Mouse (Mus musculus): ENCODE measurements around the gene Gtf2h5. TPM values are rescaled to one million over a fixed set of nuclear protein-coding genes. Genes with fewer than 3 reads are reported as not detected.
A peak's percentile ranks its signal among the peaks of the same experiment; 100 is the strongest.

Gene Gtf2h5
- 153 and 156 TPM in 2 replicates for polyA plus RNA-seq (2015; fragmentation: Nextera tagmentation; extraction: Ambion mirVana)

GRCm38 (mm10) chr17:6079287-6080122 is at the start of gene Gtf2h5, which contains the start of gene Serac1:
Gene Gtf2h5, plus strand, starts transcription at chr17:6079786.
Gene Serac1, minus strand, starts transcription at chr17:6079741.
- peaks cover 12% of the 10 kb centered on the region; the same call in 1 of the 2 replicates for H3K36me3 ChIP-seq (ENCODE audit: insufficient read depth, low read length)
- H3K9me3 ChIP-seq (ENCODE audit: low read length): no peaks in the 10 kb centered on the region
- H3K9ac ChIP-seq (replicated peaks; ENCODE audit: low read length): peak within 1 kb of the TSS; percentile 82
- WGBS: under 1% methylated on average over 70 of the region's 70 CpGs
- peak within 1 kb of the TSS; percentile 81 for H3K4me2 ChIP-seq (replicated peaks; ENCODE audit: low read depth, low read length)
- no peaks in the 10 kb centered on the region for H3K27me3 ChIP-seq (ENCODE audit: insufficient read depth, low read length)
- H3K27ac ChIP-seq (ENCODE audit: low read length): peak within 1 kb of the TSS; percentile 86
- ATAC-seq (ENCODE audit: low FRiP score, low TSS enrichment): peak; percentile 99
- peak within 1 kb of the TSS; percentile 78 for H3K4me3 ChIP-seq (ENCODE audit: low read length)
- H3K4me1 ChIP-seq (ENCODE audit: insufficient read depth, low read length): peaks cover 10% of the 10 kb centered on the region

- no peaks in the 10 kb centered on the region for H3K36me3 ChIP-seq (ENCODE audit: insufficient read depth, low read length)
- no peaks in the 10 kb centered on the region for H3K9me3 ChIP-seq (ENCODE audit: low read length)
- H3K4me2 ChIP-seq (replicated peaks; ENCODE audit: low read depth, low read length): no peak overlapping the region
- no peak overlapping the region for H3K27ac ChIP-seq (ENCODE audit: low read length)
- no peak for ATAC-seq (ENCODE audit: low FRiP score, low TSS enrichment)
- H3K4me3 ChIP-seq (ENCODE audit: low read length): no peak overlapping the region
- H3K27me3 ChIP-seq (ENCODE audit: insufficient read depth, low read length): no peaks in the 10 kb centered on the region
- H3K9ac ChIP-seq (replicated peaks; ENCODE audit: low read length): no peak overlapping the region
- H3K4me1 ChIP-seq (ENCODE audit: insufficient read depth, low read length): no peaks in the 10 kb centered on the region
- WGBS: 60% methylated on average over 8 of the region's 8 CpGs
Observed at GRCm38 (mm10) chr17:6035661-6036060, 43.9 kb upstream of the Gtf2h5 start.

- Histone ChIP-seq H3K4me1 (ENCODE audit: insufficient read depth, low read length) (no peaks in the 10 kb centered on the region), H3K4me3 (ENCODE audit: low read length) (no peak overlapping the region), H3K27ac (ENCODE audit: low read length) (peak overlapping the region; percentile 27), H3K27me3 (ENCODE audit: insufficient read depth, low read length) (no peaks in the 10 kb centered on the region), H3K36me3 (ENCODE audit: insufficient read depth, low read length) (no peaks in the 10 kb centered on the region), H3K9me3 (ENCODE audit: low read length) (no peaks in the 10 kb centered on the region), H3K9ac (replicated peaks; ENCODE audit: low read length) (no peak overlapping the region), H3K4me2 (replicated peaks; ENCODE audit: low read depth, low read length) (0 out of 2 replicates have a peak overlapping the region, but pooled peaks have one; percentile 6)
- WGBS: 73% methylated on average over 8 of the region's 8 CpGs
- ATAC-seq (ENCODE audit: low FRiP score, low TSS enrichment): peak; percentile 61
Observed at GRCm38 (mm10) chr17:6036458-6036857, 43.1 kb upstream of the Gtf2h5 start.

GRCm38 (mm10) chr17:6036872-6037271 is 42.7 kb upstream of the Gtf2h5 start:
- Histone ChIP-seq H3K4me1 (ENCODE audit: insufficient read depth, low read length) (no peaks in the 10 kb centered on the region), H3K27me3 (ENCODE audit: insufficient read depth, low read length) (no peaks in the 10 kb centered on the region), H3K27ac (ENCODE audit: low read length) (peak overlapping the region; percentile 27), H3K9ac (replicated peaks; ENCODE audit: low read length) (0 out of 2 replicates have a peak overlapping the region, but pooled peaks have one; percentile 7), H3K4me3 (ENCODE audit: low read length) (no peak overlapping the region), H3K9me3 (ENCODE audit: low read length) (no peaks in the 10 kb centered on the region), H3K4me2 (replicated peaks; ENCODE audit: low read depth, low read length) (0 out of 2 replicates have a peak overlapping the region, but pooled peaks have one; percentile 6), H3K36me3 (ENCODE audit: insufficient read depth, low read length) (no peaks in the 10 kb centered on the region)
- WGBS: 41% methylated on average over 11 of the region's 11 CpGs
- peak; percentile 85 for ATAC-seq (ENCODE audit: low FRiP score, low TSS enrichment)

- Histone ChIP-seq H3K4me3 (ENCODE audit: low read length) (no peak overlapping the region), H3K9me3 (ENCODE audit: low read length) (no peaks in the 10 kb centered on the region), H3K4me1 (ENCODE audit: insufficient read depth, low read length) (no peaks in the 10 kb centered on the region), H3K27me3 (ENCODE audit: insufficient read depth, low read length) (no peaks in the 10 kb centered on the region), H3K27ac (ENCODE audit: low read length) (no peak overlapping the region), H3K9ac (replicated peaks; ENCODE audit: low read length) (no peak overlapping the region), H3K36me3 (ENCODE audit: insufficient read depth, low read length) (no peaks in the 10 kb centered on the region), H3K4me2 (replicated peaks; ENCODE audit: low read depth, low read length) (no peak overlapping the region)
- WGBS: 73% methylated on average over 10 of the region's 10 CpGs
- ATAC-seq (ENCODE audit: low FRiP score, low TSS enrichment): no peak
Observed at GRCm38 (mm10) chr17:6037507-6037906, 42.1 kb upstream of the Gtf2h5 start.

- Histone ChIP-seq H3K9me3 (ENCODE audit: low read length) (no peaks in the 10 kb centered on the region), H3K27ac (ENCODE audit: low read length) (no peak overlapping the region), H3K27me3 (ENCODE audit: insufficient read depth, low read length) (no peaks in the 10 kb centered on the region), H3K36me3 (ENCODE audit: insufficient read depth, low read length) (no peaks in the 10 kb centered on the region), H3K4me2 (replicated peaks; ENCODE audit: low read depth, low read length) (no peak overlapping the region), H3K9ac (replicated peaks; ENCODE audit: low read length) (no peak overlapping the region), H3K4me3 (ENCODE audit: low read length) (no peak overlapping the region), H3K4me1 (ENCODE audit: insufficient read depth, low read length) (no peaks in the 10 kb centered on the region)
- ATAC-seq (ENCODE audit: low FRiP score, low TSS enrichment): no peak
- 82% methylated on average over 4 of the region's 4 CpGs for WGBS
Observed at GRCm38 (mm10) chr17:6052801-6053200, 26.8 kb upstream of the Gtf2h5 start.

- WGBS: 23% methylated on average over 5 of the region's 5 CpGs
- H3K4me2 ChIP-seq (replicated peaks; ENCODE audit: low read depth, low read length): 0 out of 2 replicates have a peak overlapping the region, but pooled peaks have one; percentile 16
- ATAC-seq (ENCODE audit: low FRiP score, low TSS enrichment): no peak
Observed at GRCm38 (mm10) chr17:6054934-6055355, 24.6 kb upstream of the Gtf2h5 start.

GRCm38 (mm10) chr17:6062793-6063192 is 16.8 kb upstream of the Gtf2h5 start:
- ATAC-seq (ENCODE audit: low FRiP score, low TSS enrichment): no peak
- Histone ChIP-seq H3K27me3 (ENCODE audit: insufficient read depth, low read length) (no peaks in the 10 kb centered on the region), H3K4me1 (ENCODE audit: insufficient read depth, low read length) (no peaks in the 10 kb centered on the region), H3K4me3 (ENCODE audit: low read length) (no peak overlapping the region), H3K36me3 (ENCODE audit: insufficient read depth, low read length) (peaks cover 11% of the 10 kb centered on the region; the same call in 1 of the 2 replicates), H3K9me3 (ENCODE audit: low read length) (no peaks in the 10 kb centered on the region), H3K27ac (ENCODE audit: low read length) (no peak overlapping the region), H3K9ac (replicated peaks; ENCODE audit: low read length) (no peak overlapping the region), H3K4me2 (replicated peaks; ENCODE audit: low read depth, low read length) (no peak overlapping the region)
- 62% methylated on average over 8 of the region's 8 CpGs for WGBS

More at GRCm38 (mm10) chr17:6054934-6055355, 24.6 kb upstream of the Gtf2h5 start:
- Histone ChIP-seq H3K27me3 (ENCODE audit: insufficient read depth, low read length) (no peaks in the 10 kb centered on the region), H3K9ac (replicated peaks; ENCODE audit: low read length) (no peak overlapping the region), H3K4me3 (ENCODE audit: low read length) (no peak overlapping the region), H3K36me3 (ENCODE audit: insufficient read depth, low read length) (no peaks in the 10 kb centered on the region), H3K4me1 (ENCODE audit: insufficient read depth, low read length) (no peaks in the 10 kb centered on the region), H3K27ac (ENCODE audit: low read length) (no peak overlapping the region), H3K9me3 (ENCODE audit: low read length) (no peaks in the 10 kb centered on the region)

GRCm38 (mm10) chr17:6063532-6063931 is 16.1 kb upstream of the Gtf2h5 start:
- Histone ChIP-seq H3K36me3 (ENCODE audit: insufficient read depth, low read length) (peaks cover 11% of the 10 kb centered on the region; the same call in 1 of the 2 replicates), H3K4me3 (ENCODE audit: low read length) (no peak overlapping the region), H3K4me2 (replicated peaks; ENCODE audit: low read depth, low read length) (no peak overlapping the region), H3K4me1 (ENCODE audit: insufficient read depth, low read length) (no peaks in the 10 kb centered on the region), H3K27ac (ENCODE audit: low read length) (no peak overlapping the region), H3K9me3 (ENCODE audit: low read length) (no peaks in the 10 kb centered on the region), H3K27me3 (ENCODE audit: insufficient read depth, low read length) (no peaks in the 10 kb centered on the region), H3K9ac (replicated peaks; ENCODE audit: low read length) (no peak overlapping the region)
- ATAC-seq (ENCODE audit: low FRiP score, low TSS enrichment): no peak
- WGBS: 85% methylated on average over 5 of the region's 5 CpGs

GRCm38 (mm10) chr17:6066021-6066420 is 13.6 kb upstream of the Gtf2h5 start:
- no peaks in the 10 kb centered on the region for H3K27me3 ChIP-seq (ENCODE audit: insufficient read depth, low read length)
- H3K27ac ChIP-seq (ENCODE audit: low read length): no peak overlapping the region
- no peak overlapping the region for H3K4me2 ChIP-seq (replicated peaks; ENCODE audit: low read depth, low read length)
- no peaks in the 10 kb centered on the region for H3K9me3 ChIP-seq (ENCODE audit: low read length)
- WGBS: 96% methylated on average over 2 of the region's 2 CpGs
- ATAC-seq (ENCODE audit: low FRiP score, low TSS enrichment): no peak
- peaks cover 15% of the 10 kb centered on the region for H3K36me3 ChIP-seq (ENCODE audit: insufficient read depth, low read length)
- no peaks in the 10 kb centered on the region for H3K4me1 ChIP-seq (ENCODE audit: insufficient read depth, low read length)
- no peak overlapping the region for H3K4me3 ChIP-seq (ENCODE audit: low read length)
- H3K9ac ChIP-seq (replicated peaks; ENCODE audit: low read length): no peak overlapping the region

Measured in kidney, embryonic 16.5 days (tissue).